Comparison of ENCODE assay signal across 8 mouse cellular contexts in genomic region chr14:108911138-108911841, GRCm38 (mm10). TPM values are rescaled to one million over a fixed set of nuclear protein-coding genes. Genes with fewer than 3 reads are reported as not detected.
A peak's percentile ranks its signal among the peaks of the same experiment; 100 is the strongest.
DNase-seq lines count a peak whose midpoint lies in the region; ATAC-seq lines count a peak whose summit lies in the region.

No protein-coding gene starts in this region.

- peak overlapping the region; percentile 52 for H3K4me3 ChIP-seq in heart, embryonic 16.5 days (ENCODE audit: low read length)
- H3K4me3 ChIP-seq in hindbrain, embryonic 11.5 days (ENCODE audit: low read depth, low read length) = peak overlapping the region; percentile 45
- H3K4me3 ChIP-seq in neural tube, embryonic 13.5 days = peak overlapping the region; percentile 72

- intact Hi-C loops in heart, postnatal 10 days (cut with DNase I) = no loop called here
- intact Hi-C loops in left cerebral cortex, postnatal 14 days (cut with DNase I) = loop anchor here (5.0 to 10.0 kb wide), 2 partner anchors 106 to 209 kb away; no protein-coding TSS in a partner anchor

- no peaks in the 10 kb centered on the region for H3K36me3 ChIP-seq in heart, embryonic 16.5 days (ENCODE audit: control insufficient read depth, insufficient read depth)
- no peaks in the 10 kb centered on the region for H3K36me3 ChIP-seq in hindbrain, embryonic 11.5 days (ENCODE audit: control insufficient read depth, insufficient read depth, low read length)
- no peaks in the 10 kb centered on the region for H3K36me3 ChIP-seq in neural tube, embryonic 13.5 days

- H3K4me1 ChIP-seq in heart, embryonic 16.5 days (ENCODE audit: control insufficient read depth, insufficient read depth, low read length) = peaks cover 18% of the 10 kb centered on the region
- 0 out of 2 replicates have a peak, but pooled peaks cover 2% of the 10 kb centered on the region for H3K4me1 ChIP-seq in hindbrain, embryonic 11.5 days (replicated peaks; ENCODE audit: control insufficient read depth, insufficient read depth, low read length)
- peaks cover 32% of the 10 kb centered on the region for H3K4me1 ChIP-seq in neural tube, embryonic 13.5 days (replicated peaks)

- no peaks in the 10 kb centered on the region for H3K9me3 ChIP-seq in heart, embryonic 16.5 days (replicated peaks; ENCODE audit: control insufficient read depth, low read length)
- no peaks in the 10 kb centered on the region for H3K9me3 ChIP-seq in hindbrain, embryonic 11.5 days (ENCODE audit: control insufficient read depth, low read length)
- H3K9me3 ChIP-seq in neural tube, embryonic 13.5 days = no peaks in the 10 kb centered on the region

- no peak for DNase-seq in heart, postnatal 10 days
- peak; percentile 84 to 86 for DNase-seq in cerebellum, postnatal 25 days
- DNase-seq in hindbrain, embryonic 11.5 days (ENCODE audit: low spot score) = peak; percentile 51
- DNase-seq in left cerebral cortex, postnatal 14 days (ENCODE audit: low spot score in 2 of 2) = peak; percentile 67 to 79
- no peak for DNase-seq in gastrocnemius, postnatal 4 days (ENCODE audit: low spot score in 2 of 2)
- DNase-seq in thymus, postnatal 10 days (ENCODE audit: low spot score in 2 of 2) = no peak

- no peak overlapping the region for H3K27ac ChIP-seq in heart, embryonic 16.5 days (ENCODE audit: low read length)
- peak overlapping the region; percentile 20; the same call in 1 of the 2 replicates for H3K27ac ChIP-seq in hindbrain, embryonic 11.5 days (ENCODE audit: low read depth, low read length)
- H3K27ac ChIP-seq in neural tube, embryonic 13.5 days (replicated peaks) = peak overlapping the region; percentile 96

- H3K27me3 ChIP-seq in heart, embryonic 16.5 days (ENCODE audit: control insufficient read depth, insufficient read depth, low read length) = peaks cover 34% of the 10 kb centered on the region
- H3K27me3 ChIP-seq in hindbrain, embryonic 11.5 days (ENCODE audit: control insufficient read depth, insufficient read depth, low read length) = peaks cover 3% of the 10 kb centered on the region; the same call in 1 of the 2 replicates
- H3K27me3 ChIP-seq in neural tube, embryonic 13.5 days = no peaks in the 10 kb centered on the region

- H3K9ac ChIP-seq in heart, embryonic 16.5 days (ENCODE audit: low read length) = peak overlapping the region; percentile 13; the same call in 1 of the 2 replicates
- H3K9ac ChIP-seq in hindbrain, embryonic 11.5 days (ENCODE audit: low read depth, low read length) = peak overlapping the region; percentile 56; the same call in 1 of the 2 replicates
- H3K9ac ChIP-seq in neural tube, embryonic 13.5 days = peak overlapping the region; percentile 95

- no peak for ATAC-seq in heart, embryonic 16.5 days (replicated peaks; ENCODE audit: extremely low read depth, insufficient read depth, low FRiP score)
- ATAC-seq in hindbrain, embryonic 11.5 days (ENCODE audit: low FRiP score) = peak; percentile 22; the same call in 1 of the 2 replicates
- peak; percentile 10; the same call in 1 of the 2 replicates for ATAC-seq in neural tube, embryonic 13.5 days (ENCODE audit: low read depth)

- peak overlapping the region; percentile 79 for H3K4me2 ChIP-seq in heart, embryonic 16.5 days (ENCODE audit: low read depth, low read length)
- H3K4me2 ChIP-seq in hindbrain, embryonic 11.5 days (replicated peaks; ENCODE audit: low read depth, low read length) = peak overlapping the region; percentile 84
- peak overlapping the region; percentile 92 for H3K4me2 ChIP-seq in neural tube, embryonic 13.5 days

- 3% methylated on average over 24 of the region's 24 CpGs for WGBS in heart, embryonic 16.5 days
- WGBS in hindbrain, embryonic 11.5 days = under 1% methylated on average over 24 of the region's 24 CpGs
- under 1% methylated on average over 24 of the region's 24 CpGs for WGBS in neural tube, embryonic 13.5 days

RNA-seq across cellular contexts. Expression of gene Slitrk1, which starts 2.7 kb away (rescaled TPM):
- 0.09 and 0.15 TPM in 2 replicates for polyA plus RNA-seq in heart, embryonic 16.5 days (2015; fragmentation: Nextera tagmentation; extraction: Ambion mirVana)
- total RNA-seq in heart, postnatal 10 days (2021) = not detected
- 7.7 and 8.5 TPM in 2 replicates for polyA plus RNA-seq in hindbrain, embryonic 11.5 days (2014; fragmentation: Nextera tagmentation; extraction: Ambion mirVana)
- 10 to 100 TPM; 76.3 to 79.8 TPM for total RNA-seq in left cerebral cortex, postnatal 14 days (2021)
- polyA plus RNA-seq in neural tube, embryonic 13.5 days (2015; fragmentation: Nextera tagmentation; extraction: Ambion mirVana) = 38.6 and 39.3 TPM in 2 replicates
- 1 to 10 TPM; 3.3 to 3.7 TPM for total RNA-seq in gastrocnemius, postnatal 4 days (2021)

Comparison
In these comparisons a context has a peak if more than half of its experiments do, and no peak if none do; other contexts are left out.
1. H3K9ac ChIP-seq: peak in every context shown above with its lines; median percentile 95 in neural tube, embryonic 13.5 days; 56 in hindbrain, embryonic 11.5 days; 13 in heart, embryonic 16.5 days.
2. DNase-seq: peak in cerebellum, postnatal 25 days (2 of 2), hindbrain, embryonic 11.5 days (single experiment) and left cerebral cortex, postnatal 14 days (2 of 2); none in heart, postnatal 10 days (0 of 2), gastrocnemius, postnatal 4 days (0 of 2) and thymus, postnatal 10 days (0 of 2).
3. RNA of gene Slitrk1, which starts 2.7 kb away (total RNA-seq): 76.3 to 79.8 TPM in left cerebral cortex, postnatal 14 days; 3.3 to 3.7 TPM in gastrocnemius, postnatal 4 days and not detected in heart, postnatal 10 days; every median in the first group is over 10 times any median in the second.
4. Peak in every context shown above with its lines, with median percentiles within 50 percentile points of each other: H3K4me2 ChIP-seq and H3K4me3 ChIP-seq.